Mouse (Mus musculus) lung, adult 2 months (tissue): ENCODE results near the gene Metrn. TPM values are rescaled to one million over a fixed set of nuclear protein-coding genes. Genes with fewer than 3 reads are reported as not detected.

Experiments
- DNase-seq: peaks from one replicate; pipeline ENCODE4 v3.0.0; 2022
- H3K4me1 ChIP-seq: fragments of 200-500 bp; 2 replicates; pipeline ENCODE4 v1.6.1; 2011; ENCODE audit warnings: low read length; ENCODE audit not compliant: control insufficient read depth, insufficient read depth
- H3K4me3 ChIP-seq: fragments of 200-500 bp; replicated peaks from 2 replicates; pipeline ENCODE3; 2011; ENCODE audit warnings: low read depth, mild to moderate bottlenecking, control low read depth, low read length; ENCODE audit errors: extremely low read depth
- CTCF ChIP-seq: fragments of 200-500 bp; IDR thresholded peaks from 2 replicates; pipeline ENCODE4 v1.5.1; 2011; ENCODE audit warnings: mild to moderate bottlenecking, low read length, control low read depth; ENCODE audit not compliant: insufficient read depth
- POLR2A ChIP-seq: fragments of 200-500 bp; IDR thresholded peaks from 2 replicates; pipeline ENCODE4 v1.6.1; 2011; ENCODE audit warnings: low read depth, mild to moderate bottlenecking, control low read depth, low read length, borderline replicate concordance; ENCODE audit errors: extremely low read depth
- WGBS: fragments of 180-500 bp; shearing (Covaris S2); methylation state at CpG from one replicate; pipeline ENCODE4 v1.1.7; 2018; 5-methylcytosine and 5-hydroxymethylcytosine counted together
- polyA plus RNA-seq: library from polyadenylated mRNA; depleted of rRNA; stranded (reverse); fragments of >200 nt; gene quantifications from 2 replicates; pipeline ENCODE4 v1.2.3, GENCODE M21; 2012; rRNA removed

The Metrn gene
- polyA plus RNA-seq = 40.3 and 44.9 TPM in 2 replicates

DNA sequence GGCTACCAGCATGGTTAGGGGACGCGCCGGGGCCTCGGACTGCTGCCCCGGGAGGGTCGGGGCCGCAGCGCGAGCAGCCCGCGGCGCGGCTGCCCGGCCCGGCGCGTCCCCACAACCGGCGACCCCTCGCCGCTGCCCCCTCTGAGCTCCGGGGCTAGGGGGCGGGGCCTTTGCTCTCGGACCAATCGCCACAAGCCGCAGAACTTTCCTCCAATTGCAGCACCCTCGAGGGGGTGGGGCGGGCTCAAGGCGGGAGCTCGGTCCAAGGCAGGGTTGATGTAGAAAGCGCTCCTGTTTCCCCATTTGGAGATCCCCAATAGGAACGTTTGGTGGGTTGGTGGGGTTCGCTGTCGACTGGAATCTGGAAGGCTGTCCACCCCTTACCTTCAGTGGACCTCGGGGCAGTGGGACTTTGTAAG, at the start of gene Metrn:
Gene Metrn, minus strand, starts transcription at position 186 of the 419 bp plus-strand sequence.
- TF ChIP-seq CTCF = no peak
- no peak for TF ChIP-seq POLR2A
- DNase-seq = peak; percentile 83
- Histone ChIP-seq H3K4me1 (peaks cover 11% of the 10 kb centered on the region), H3K4me3 (peak within 1 kb of the TSS; percentile 74)
- 1% methylated on average over 35 of the region's 35 CpGs for WGBS

- peak; percentile 93 for DNase-seq
- H3K4me1 ChIP-seq = peaks cover 11% of the 10 kb centered on the region
- peak within 1 kb of the TSS; percentile 75 for H3K4me3 ChIP-seq
- WGBS = under 1% methylated on average over 21 of the region's 21 CpGs
- no peak for TF ChIP-seq CTCF
- peak; percentile 56 for TF ChIP-seq POLR2A
Observed at GRCm38 (mm10) chr17:25844396-25844901, 47.5 kb upstream of the Metrn start, which contains the start of gene Rhot2. Rhot2 (minus strand) TSS chr17:25844851.

DNA sequence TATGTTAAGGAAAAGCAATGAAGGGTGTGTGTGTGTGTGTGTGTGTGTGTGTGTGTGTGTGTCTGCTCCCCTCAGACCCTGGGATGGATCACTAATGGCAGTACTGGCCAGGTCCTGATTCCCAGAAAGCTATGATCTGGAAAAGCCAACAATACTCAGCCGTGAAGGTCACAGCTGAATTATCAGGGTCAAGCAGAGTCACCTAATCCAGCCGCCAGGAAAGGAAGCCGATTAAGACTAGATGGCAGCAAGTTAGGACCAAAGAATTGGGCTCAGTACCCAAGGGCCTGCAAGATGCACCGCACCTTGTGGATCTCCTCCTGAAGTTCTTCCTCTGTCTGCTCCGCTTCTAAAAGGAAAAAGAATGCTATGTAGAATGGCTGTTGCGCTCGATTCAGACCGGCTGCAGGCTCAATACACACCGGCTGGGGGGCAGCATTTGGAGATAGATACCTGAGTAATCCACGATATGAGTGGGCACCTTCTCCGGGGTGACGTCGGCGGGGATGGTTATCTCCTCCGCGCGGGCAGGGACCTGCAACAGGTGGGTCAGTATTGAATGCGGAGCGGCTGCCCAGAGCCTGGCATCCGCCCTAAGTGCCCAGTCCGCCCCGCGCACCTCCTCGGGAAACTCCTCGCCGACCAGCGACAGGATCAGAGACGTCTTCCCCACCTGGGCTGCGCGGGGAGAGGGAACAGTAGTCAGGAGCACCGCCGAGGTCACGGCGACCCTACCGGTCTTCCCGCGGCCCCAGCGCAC, 46.9 kb upstream of the Metrn start:
- TF ChIP-seq POLR2A = no peak
- no peak for TF ChIP-seq CTCF
- under 1% methylated on average over 38 of the region's 38 CpGs for WGBS
- no peak for DNase-seq
- H3K4me1 ChIP-seq = peaks cover 11% of the 10 kb centered on the region
- peak overlapping the region; percentile 75 for H3K4me3 ChIP-seq

DNA sequence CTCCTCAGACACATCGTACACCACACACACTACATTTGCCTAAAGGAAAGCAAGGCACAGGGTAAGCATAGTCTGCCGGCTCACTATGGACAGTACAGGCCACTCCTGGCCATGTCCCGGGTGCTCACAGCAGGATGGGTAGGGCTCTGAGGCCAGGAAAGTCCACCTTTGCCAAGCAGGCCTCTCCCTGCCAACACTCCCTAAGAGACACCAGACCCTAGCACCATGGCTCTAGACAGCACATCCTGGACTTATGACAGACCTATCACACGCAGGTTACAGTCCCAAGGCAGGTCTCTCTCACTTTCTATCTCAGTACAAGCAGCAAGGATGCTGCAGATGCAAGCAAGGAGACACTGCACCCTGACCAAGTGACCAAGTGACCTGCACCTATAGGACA, 46.2 kb upstream of the Metrn start:
- no peak overlapping the region for H3K4me3 ChIP-seq
- WGBS = 86% methylated on average over 4 of the region's 4 CpGs
- DNase-seq = no peak
- TF ChIP-seq POLR2A (no peak), CTCF (no peak)
- peaks cover 11% of the 10 kb centered on the region for H3K4me1 ChIP-seq

DNA sequence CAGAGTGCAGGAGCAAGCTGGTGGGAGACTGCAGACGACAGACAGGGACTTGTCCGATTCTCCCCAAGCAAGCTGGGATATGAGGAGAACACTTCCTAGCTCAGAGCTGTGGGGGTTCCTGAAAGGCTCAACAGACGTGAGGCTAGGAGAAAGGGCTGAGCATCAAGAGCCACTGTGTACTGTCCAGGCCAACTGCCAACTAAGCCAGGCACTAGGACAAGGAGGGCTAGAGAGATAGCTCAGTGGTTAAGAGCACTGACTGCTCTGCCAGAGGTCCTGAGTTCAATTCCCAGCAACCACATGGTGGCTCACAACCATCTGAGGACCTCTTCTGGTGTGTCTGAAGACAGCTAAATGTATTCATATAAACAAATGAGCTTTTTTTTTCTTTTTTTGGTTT, 45.6 kb upstream of the Metrn start:
- WGBS = 78% methylated on average over 3 of the region's 3 CpGs
- DNase-seq = no peak
- no peak for TF ChIP-seq CTCF
- TF ChIP-seq POLR2A = no peak
- Histone ChIP-seq H3K4me1 (peaks cover 11% of the 10 kb centered on the region), H3K4me3 (no peak overlapping the region)

DNA sequence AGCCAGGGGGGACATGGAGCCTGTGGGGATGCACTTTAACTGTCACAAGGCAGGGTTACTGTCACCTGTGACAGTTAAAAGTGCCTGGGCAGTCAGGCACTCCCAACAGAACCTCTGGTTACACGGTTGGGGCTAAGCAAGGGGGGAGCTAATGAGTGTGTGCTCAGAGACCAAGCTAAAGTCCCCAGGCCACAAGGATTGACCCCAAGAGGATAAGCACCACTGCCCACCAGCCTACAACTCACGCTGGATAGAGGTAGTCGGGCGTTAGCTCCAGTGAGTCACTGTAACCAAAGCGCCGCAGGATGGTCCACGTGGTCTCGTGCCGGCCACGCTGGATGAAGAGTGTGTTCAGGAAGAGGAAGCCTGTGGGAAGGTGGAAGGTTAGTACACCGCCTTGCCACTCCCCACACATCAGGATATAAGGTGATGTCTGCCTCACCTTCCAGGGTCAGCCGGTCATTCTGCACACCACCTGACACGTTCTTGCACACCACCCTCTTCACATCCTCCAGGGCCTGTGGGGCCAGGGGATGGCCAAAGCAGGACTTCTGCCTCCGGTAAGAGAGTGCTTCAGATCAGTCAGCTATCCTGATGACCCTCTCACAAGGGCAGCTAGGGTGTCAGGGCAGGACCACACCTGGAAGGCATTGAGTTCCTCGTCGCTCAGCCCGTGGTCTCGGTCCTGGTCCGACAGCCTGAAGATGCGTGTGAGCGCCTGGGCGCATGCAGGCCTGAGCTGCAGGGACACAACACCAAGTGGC, 44.4 kb upstream of the Metrn start, which contains the start of gene Gm20683:
Gene Gm20683, minus strand, starts transcription at position 647 of the 764 bp plus-strand sequence.
- 93% methylated on average over 22 of the region's 22 CpGs for WGBS
- DNase-seq = no peak
- TF ChIP-seq CTCF (no peak), POLR2A (no peak)
- Histone ChIP-seq H3K4me3 (no peak within 1 kb of the TSS), H3K4me1 (peaks cover 18% of the 10 kb centered on the region)

GRCm38 (mm10) chr17:25840519-25840918, 43.6 kb upstream of the Metrn start:
- H3K4me1 ChIP-seq = peaks cover 18% of the 10 kb centered on the region
- no peak for DNase-seq
- WGBS = 95% methylated on average over 6 of the region's 6 CpGs
- TF ChIP-seq CTCF (no peak), POLR2A (no peak)
- no peak overlapping the region for H3K4me3 ChIP-seq

- TF ChIP-seq CTCF (no peak), POLR2A (no peak)
- peaks cover 17% of the 10 kb centered on the region for H3K4me1 ChIP-seq
- DNase-seq = no peak
- no peak overlapping the region for H3K4me3 ChIP-seq
- 80% methylated on average over 14 of the region's 14 CpGs for WGBS
Observed at GRCm38 (mm10) chr17:25839455-25840235, 42.7 kb upstream of the Metrn start.

DNA sequence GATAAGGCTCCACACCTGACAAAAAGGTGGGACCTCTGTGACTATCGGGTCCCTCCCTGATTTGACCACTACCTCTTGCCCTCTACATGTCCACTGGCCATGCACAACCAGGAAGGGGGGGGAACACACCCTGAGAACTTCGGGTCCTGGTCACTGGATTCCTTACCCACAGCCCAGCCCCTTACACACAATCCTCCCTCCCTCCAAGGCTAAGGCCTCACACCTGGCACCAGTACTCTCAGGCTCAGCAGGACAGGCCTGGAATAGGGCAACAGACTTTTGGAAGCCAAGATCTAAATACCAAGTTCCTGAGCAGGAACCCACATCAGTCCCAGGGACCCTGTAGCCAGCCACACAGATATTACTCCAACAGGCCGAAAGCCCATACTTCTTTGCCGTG, 42.0 kb upstream of the Metrn start:
- no peak for DNase-seq
- WGBS = 84% methylated on average over 4 of the region's 4 CpGs
- TF ChIP-seq CTCF = no peak
- TF ChIP-seq POLR2A = no peak
- Histone ChIP-seq H3K4me1 (peaks cover 22% of the 10 kb centered on the region), H3K4me3 (no peak overlapping the region)
